Mouse (Mus musculus): Measurements from ENCODE around the gene Mctp1.

DNA sequence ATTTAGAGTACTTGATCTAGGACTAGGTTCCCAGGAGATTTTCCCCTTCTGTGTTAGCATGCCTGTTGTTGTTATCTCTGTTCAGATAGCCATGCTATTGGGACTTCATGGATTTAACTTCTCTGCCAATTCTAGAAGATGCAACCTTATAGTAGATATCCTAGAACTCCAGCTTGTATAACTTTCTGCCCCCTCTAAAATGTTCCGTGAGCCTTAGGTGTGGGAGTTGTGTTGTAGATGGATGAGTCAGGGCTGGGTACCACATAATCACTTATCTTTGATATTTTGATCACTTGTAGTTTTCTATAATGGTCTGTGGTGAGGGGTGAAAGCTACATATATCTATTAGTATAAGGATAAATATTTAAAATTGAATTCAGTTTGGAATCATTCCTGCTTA lies 54.4 kb downstream of the Mctp1 start:
- TF ChIP-seq KAT2A (conservative IDR thresholded peaks at IDR 0.05; ENCODE audit: low read depth, low read length) (no peak), CHD1 (IDR thresholded peaks at IDR 0.05; ENCODE audit: low read depth, low read length) (no peak), RAD21 (IDR thresholded peaks at IDR 0.05; ENCODE audit: low read depth, low read length) (no peak), MAFK (IDR thresholded peaks at IDR 0.05; ENCODE audit: borderline replicate concordance, low read depth, low read length) (no peak), HCFC1 (IDR thresholded peaks at IDR 0.05; ENCODE audit: low read depth, low read length) (no peak), ZKSCAN1 (IDR thresholded peaks at IDR 0.05; ENCODE audit: low read depth, low read length) (no peak), E2F4 (IDR thresholded peaks at IDR 0.05; ENCODE audit: borderline replicate concordance, low read depth, low read length) (no peak), ELF1 (IDR thresholded peaks at IDR 0.05; ENCODE audit: low read depth, low read length) (no peak)
